Mouse (Mus musculus): Measurements from ENCODE around the gene Icam4.

DNA sequence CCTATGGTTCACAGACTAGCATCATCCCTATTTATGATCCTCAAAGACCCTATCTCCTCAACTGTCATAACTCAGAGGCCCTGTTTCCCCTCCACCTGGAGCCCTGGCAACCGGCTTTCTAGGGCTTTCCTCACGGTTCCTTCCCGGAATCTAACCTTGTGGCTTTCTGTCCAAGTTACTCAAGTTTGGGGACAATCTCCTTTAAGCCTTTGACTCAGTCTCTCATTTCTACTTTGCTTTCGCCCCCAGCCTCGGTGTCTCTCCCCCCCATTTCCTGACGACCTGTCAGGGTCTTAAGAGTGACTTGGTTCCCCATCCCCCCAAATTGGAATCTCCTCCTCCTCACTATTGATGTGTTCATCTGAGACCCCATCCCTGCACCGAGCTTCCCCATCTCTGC is 3.3 kb downstream of the Icam4 start:
- TF ChIP-seq CTCF (conservative IDR thresholded peaks at IDR 0.05; ENCODE audit: low read length) (no peak), POU5F1 (IDR thresholded peaks at IDR 0.05; ENCODE audit: borderline replicate concordance, low read length) (no peak), NANOG (IDR thresholded peaks at IDR 0.05; ENCODE audit: borderline replicate concordance, low read length) (no peak)

Measured in E14TG2a.4 (cell line).